Mouse (Mus musculus) cerebellum, adult 2 months (tissue): ENCODE measurements around the gene Depdc5.

ENCODE experiments used
- CTCF ChIP-seq: fragments of 200-500 bp; IDR thresholded peaks from 2 replicates; pipeline ENCODE4 v1.5.1; 2011; ENCODE audit warnings: low read depth, mild to moderate bottlenecking, control low read depth, low read length, moderate library complexity, borderline replicate concordance; ENCODE audit not compliant: insufficient read depth
- POLR2A ChIP-seq: fragments of 200-500 bp; IDR thresholded peaks from 2 replicates; pipeline ENCODE4 v1.6.1; 2011; ENCODE audit warnings: low read length, control low read depth, borderline replicate concordance; ENCODE audit not compliant: insufficient read depth

- TF ChIP-seq CTCF (no peak), POLR2A (no peak)
Measured at GRCm38 (mm10) chr5:32854818-32855217, 8.7 kb upstream of the Depdc5 start.
